Mouse (Mus musculus): ENCODE results near the gene Ap4b1.

DNA sequence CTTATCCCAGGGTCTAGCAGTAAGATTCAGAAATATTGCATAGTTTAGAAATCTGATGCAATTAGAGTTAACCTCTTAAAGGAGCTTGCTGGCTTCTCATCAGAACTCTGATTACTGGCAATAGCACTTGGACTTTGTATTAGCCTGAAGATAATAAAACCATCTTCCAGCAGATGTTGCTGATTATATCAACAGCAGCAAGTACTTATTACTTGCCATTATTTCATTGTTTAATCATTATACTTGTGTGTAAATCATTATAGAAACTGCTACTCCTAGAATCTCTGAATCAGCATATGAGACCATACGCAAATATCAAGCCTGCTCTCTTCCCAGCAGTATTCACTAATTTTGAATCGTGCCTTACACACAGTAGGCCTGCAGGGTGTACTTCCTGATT, 24.7 kb downstream of the Ap4b1 start:
- TF ChIP-seq CTCF (IDR thresholded peaks at IDR 0.05; ENCODE audit: extremely low read depth, insufficient read depth, insufficient read length, insufficient replicate concordance) (no peak), POLR2A (IDR thresholded peaks at IDR 0.05; ENCODE audit: low read depth, low read length) (no peak)

All from spleen, adult 2 months (tissue).